Mouse (Mus musculus): ENCODE results near the gene Selenoh. TPM values are rescaled to one million over a fixed set of nuclear protein-coding genes. Genes with fewer than 3 reads are reported as not detected.
A peak's percentile ranks its signal among the peaks of the same experiment; 100 is the strongest.

Gene Selenoh
- 309 and 329 TPM in 2 replicates for polyA plus RNA-seq (2014; fragmentation: Nextera tagmentation; extraction: Ambion mirVana)

DNA sequence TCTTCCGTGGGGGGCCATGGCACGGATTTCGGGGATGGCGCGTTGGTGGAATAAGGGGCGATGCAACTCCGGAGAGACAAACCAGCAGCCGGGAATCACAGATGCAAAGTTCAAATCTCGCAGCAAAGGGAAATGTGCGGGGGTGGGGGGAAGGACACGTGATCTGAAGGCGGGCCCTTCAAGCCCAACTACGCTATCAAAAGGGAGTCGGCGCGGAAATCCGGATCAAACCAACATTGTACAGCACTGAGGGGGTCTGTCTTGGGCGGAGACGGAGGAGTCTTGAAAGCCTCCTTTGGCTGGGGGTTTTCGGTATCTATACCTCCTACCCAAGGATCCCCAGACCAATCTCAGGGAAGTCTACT, at the start of gene Selenoh:
Selenoh (minus strand) TSS at position 202 of the 365 bp plus-strand sequence.
- H3K9ac ChIP-seq (ENCODE audit: low read length), result peak within 1 kb of the TSS; percentile 94
- peak within 1 kb of the TSS; percentile 65 for H3K4me2 ChIP-seq (ENCODE audit: low read length)
- H3K27ac ChIP-seq (ENCODE audit: low read depth), result peak within 1 kb of the TSS; percentile 92
- under 1% methylated on average over 20 of the region's 20 CpGs for WGBS
- H3K36me3 ChIP-seq (ENCODE audit: control insufficient read depth, insufficient read depth, low read length), result peaks cover 51% of the 10 kb centered on the region
- no peaks in the 10 kb centered on the region for H3K27me3 ChIP-seq (replicated peaks; ENCODE audit: control insufficient read depth, insufficient read depth, low read length)
- no peaks in the 10 kb centered on the region for H3K9me3 ChIP-seq (ENCODE audit: control insufficient read depth, low read length)
- peak within 1 kb of the TSS; percentile 99 for H3K4me3 ChIP-seq (ENCODE audit: low read depth, low read length)
- peak; percentile 96 for ATAC-seq (replicated peaks; ENCODE audit: low FRiP score, low TSS enrichment, low read depth)
- peak; percentile 91 for DNase-seq (ENCODE audit: low spot score)
- H3K4me1 ChIP-seq (replicated peaks; ENCODE audit: control insufficient read depth, insufficient read depth, low read length), result peaks cover 8% of the 10 kb centered on the region

DNA sequence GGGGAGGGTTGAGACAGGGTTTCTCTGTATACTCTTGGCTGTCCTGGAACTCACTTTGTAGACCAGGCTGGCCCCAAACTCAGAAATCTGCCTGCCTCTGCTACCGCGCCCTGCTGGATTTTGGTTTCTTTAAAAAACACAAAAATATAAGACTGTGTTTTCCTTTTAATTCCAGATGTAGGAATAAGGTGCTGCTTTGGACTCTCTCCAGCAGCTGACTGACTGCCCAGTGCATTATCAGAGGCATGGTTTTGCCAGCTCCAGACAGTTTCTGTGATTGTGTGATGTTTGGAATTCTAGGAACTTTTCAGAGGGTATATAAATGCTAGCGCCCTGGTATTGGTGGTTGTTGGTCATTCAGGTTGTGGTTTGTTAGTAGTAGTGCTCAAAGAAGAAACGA, 46.8 kb upstream of the Selenoh start:
- Histone ChIP-seq H3K4me2 (ENCODE audit: low read length) (no peak overlapping the region), H3K4me1 (replicated peaks; ENCODE audit: control insufficient read depth, insufficient read depth, low read length) (peaks cover 8% of the 10 kb centered on the region), H3K9ac (ENCODE audit: low read length) (no peak overlapping the region), H3K9me3 (ENCODE audit: control insufficient read depth, low read length) (no peaks in the 10 kb centered on the region), H3K27ac (ENCODE audit: low read depth) (no peak overlapping the region), H3K27me3 (replicated peaks; ENCODE audit: control insufficient read depth, insufficient read depth, low read length) (no peaks in the 10 kb centered on the region), H3K4me3 (ENCODE audit: low read depth, low read length) (no peak overlapping the region), H3K36me3 (ENCODE audit: control insufficient read depth, insufficient read depth, low read length) (0 out of 2 replicates have a peak, but pooled peaks cover 4% of the 10 kb centered on the region)
- no peak for DNase-seq (ENCODE audit: low spot score)
- no peak for ATAC-seq (replicated peaks; ENCODE audit: low FRiP score, low TSS enrichment, low read depth)
- 92% methylated on average over 4 of the region's 4 CpGs for WGBS

- peak overlapping the region; percentile 90; the same call in 1 of the 2 replicates for H3K27ac ChIP-seq (ENCODE audit: low read depth)
- 32% methylated on average over 9 of the region's 9 CpGs for WGBS
- ATAC-seq (replicated peaks; ENCODE audit: low FRiP score, low TSS enrichment, low read depth), result no peak
Observed at GRCm38 (mm10) chr2:84716423-84717355, 46.1 kb upstream of the Selenoh start.

DNA sequence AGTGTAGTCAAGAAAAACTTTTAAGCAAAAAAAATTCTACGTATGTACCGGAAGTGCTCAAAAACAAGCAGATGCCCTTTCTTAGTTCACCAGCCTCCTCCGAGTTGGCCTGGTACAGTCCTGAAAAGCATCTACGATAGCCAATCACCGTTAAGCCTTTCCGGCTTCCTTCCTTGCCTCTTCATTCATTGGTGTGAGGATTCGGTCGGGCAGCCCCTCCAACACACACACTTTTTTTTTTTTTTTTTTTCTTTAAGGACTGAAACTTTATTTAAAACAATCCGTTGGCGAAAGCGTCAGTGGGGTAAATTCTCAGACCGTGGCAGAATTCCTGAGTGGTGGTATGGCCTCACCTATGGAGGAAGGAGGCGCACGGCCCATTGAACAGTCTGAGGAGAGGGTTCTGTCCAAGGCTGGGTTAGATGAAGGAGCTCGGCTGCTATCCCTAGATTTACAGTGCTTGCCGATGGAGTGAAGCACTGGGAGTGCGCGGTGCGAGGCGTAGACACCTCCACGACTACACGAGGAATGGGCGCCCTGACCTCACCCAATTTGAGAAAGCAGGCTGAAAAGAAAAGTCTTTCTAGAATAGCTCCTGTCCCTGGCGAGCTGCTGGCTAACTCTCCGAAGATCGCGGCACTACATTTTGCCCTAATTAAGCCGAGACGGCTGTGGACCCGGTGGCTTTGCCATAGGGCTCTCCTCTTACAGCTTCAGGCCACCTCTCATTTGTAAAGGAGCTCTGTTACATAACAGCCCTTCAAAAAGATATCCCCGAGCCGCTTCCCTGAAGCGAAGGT, 45.2 kb upstream of the Selenoh start:
- peak; percentile 96 for ATAC-seq (replicated peaks; ENCODE audit: low FRiP score, low TSS enrichment, low read depth)
- WGBS, result under 1% methylated on average over 33 of the region's 33 CpGs
- peak overlapping the region; percentile 69 for H3K9ac ChIP-seq (ENCODE audit: low read length)

More at GRCm38 (mm10) chr2:84716423-84717355, 46.1 kb upstream of the Selenoh start:
- Histone ChIP-seq H3K9me3 (ENCODE audit: control insufficient read depth, low read length) (no peaks in the 10 kb centered on the region), H3K9ac (ENCODE audit: low read length) (peak overlapping the region; percentile 69), H3K4me2 (ENCODE audit: low read length) (peak overlapping the region; percentile 58), H3K4me1 (replicated peaks; ENCODE audit: control insufficient read depth, insufficient read depth, low read length) (peaks cover 8% of the 10 kb centered on the region), H3K36me3 (ENCODE audit: control insufficient read depth, insufficient read depth, low read length) (no peaks in the 10 kb centered on the region), H3K4me3 (ENCODE audit: low read depth, low read length) (peak overlapping the region; percentile 88), H3K27me3 (replicated peaks; ENCODE audit: control insufficient read depth, insufficient read depth, low read length) (no peaks in the 10 kb centered on the region)
- no peak for DNase-seq (ENCODE audit: low spot score)

DNA sequence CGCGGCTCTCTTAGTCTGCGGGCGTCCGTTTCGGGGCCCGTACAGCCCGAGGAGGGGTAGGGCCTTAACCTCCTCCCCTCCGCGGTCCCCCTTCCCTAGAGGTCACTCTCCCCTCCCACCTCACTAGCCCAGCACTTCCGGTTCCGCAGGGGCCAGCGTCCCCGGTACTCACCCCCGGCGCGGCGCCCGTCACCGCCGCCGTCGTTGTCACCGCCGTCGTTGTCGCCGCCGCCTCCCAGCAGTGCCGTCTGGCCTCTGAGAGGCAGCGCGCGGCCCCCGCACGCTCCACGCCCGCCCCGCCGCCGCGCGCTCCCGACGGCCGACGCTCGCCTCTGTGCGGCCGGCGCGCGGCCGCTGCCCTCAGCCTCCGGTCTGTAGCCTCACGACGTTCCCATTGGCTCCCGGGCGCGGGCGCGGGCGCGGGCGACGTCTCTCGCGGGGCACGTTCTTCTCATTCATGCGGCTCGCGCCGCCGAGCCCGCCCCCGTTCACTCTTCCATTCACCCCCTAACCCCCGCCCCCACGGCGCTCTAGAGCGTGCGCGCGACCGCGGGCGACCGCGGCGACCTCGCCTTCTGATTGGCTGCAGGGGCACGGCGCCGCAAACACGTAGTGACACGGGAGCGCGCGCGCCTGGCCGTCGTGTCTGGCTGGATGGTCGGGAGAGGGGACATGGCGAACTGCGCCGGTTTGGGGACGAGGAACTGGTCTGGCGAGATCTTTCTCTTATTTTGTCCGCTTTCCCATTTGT, 44.4 kb upstream of the Selenoh start, which contains the start of gene Zdhhc5:
Zdhhc5 (minus strand) TSS at position 370 of the 751 bp plus-strand sequence.
- Histone ChIP-seq H3K9ac (ENCODE audit: low read length) (peak within 1 kb of the TSS; percentile 89), H3K36me3 (ENCODE audit: control insufficient read depth, insufficient read depth, low read length) (peaks cover 14% of the 10 kb centered on the region), H3K27me3 (replicated peaks; ENCODE audit: control insufficient read depth, insufficient read depth, low read length) (no peaks in the 10 kb centered on the region), H3K4me2 (ENCODE audit: low read length) (peak within 1 kb of the TSS; percentile 82), H3K4me3 (ENCODE audit: low read depth, low read length) (peak within 1 kb of the TSS; percentile 88), H3K4me1 (replicated peaks; ENCODE audit: control insufficient read depth, insufficient read depth, low read length) (peaks cover 8% of the 10 kb centered on the region), H3K9me3 (ENCODE audit: control insufficient read depth, low read length) (no peaks in the 10 kb centered on the region), H3K27ac (ENCODE audit: low read depth) (peak within 1 kb of the TSS; percentile 90)
- ATAC-seq (replicated peaks; ENCODE audit: low FRiP score, low TSS enrichment, low read depth), result peak; percentile 96
- under 1% methylated on average over 98 of the region's 107 CpGs for WGBS
- peak; percentile 98 for DNase-seq (ENCODE audit: low spot score)

More for the DNA sequence above, 45.2 kb upstream of the Selenoh start:
- H3K27ac ChIP-seq (ENCODE audit: low read depth), result peak overlapping the region; percentile 90
- H3K9me3 ChIP-seq (ENCODE audit: control insufficient read depth, low read length), result no peaks in the 10 kb centered on the region
- DNase-seq (ENCODE audit: low spot score), result peak; percentile 88
- H3K4me1 ChIP-seq (replicated peaks; ENCODE audit: control insufficient read depth, insufficient read depth, low read length), result peaks cover 8% of the 10 kb centered on the region
- H3K36me3 ChIP-seq (ENCODE audit: control insufficient read depth, insufficient read depth, low read length), result peaks cover 7% of the 10 kb centered on the region
- peak overlapping the region; percentile 58 for H3K4me2 ChIP-seq (ENCODE audit: low read length)
- H3K4me3 ChIP-seq (ENCODE audit: low read depth, low read length), result peak overlapping the region; percentile 88
- no peaks in the 10 kb centered on the region for H3K27me3 ChIP-seq (replicated peaks; ENCODE audit: control insufficient read depth, insufficient read depth, low read length)

- H3K27me3 ChIP-seq (replicated peaks; ENCODE audit: control insufficient read depth, insufficient read depth, low read length), result no peaks in the 10 kb centered on the region
- H3K4me3 ChIP-seq (ENCODE audit: low read depth, low read length), result peak overlapping the region; percentile 88
- ATAC-seq (replicated peaks; ENCODE audit: low FRiP score, low TSS enrichment, low read depth), result peak; percentile 24
- H3K9ac ChIP-seq (ENCODE audit: low read length), result peak overlapping the region; percentile 89
- H3K4me1 ChIP-seq (replicated peaks; ENCODE audit: control insufficient read depth, insufficient read depth, low read length), result peaks cover 8% of the 10 kb centered on the region
- peaks cover 20% of the 10 kb centered on the region for H3K36me3 ChIP-seq (ENCODE audit: control insufficient read depth, insufficient read depth, low read length)
- H3K9me3 ChIP-seq (ENCODE audit: control insufficient read depth, low read length), result no peaks in the 10 kb centered on the region
- H3K4me2 ChIP-seq (ENCODE audit: low read length), result peak overlapping the region; percentile 82
- WGBS, result 0% methylated on average over 16 of the region's 26 CpGs
- no peak for DNase-seq (ENCODE audit: low spot score)
- H3K27ac ChIP-seq (ENCODE audit: low read depth), result peak overlapping the region; percentile 90
Observed at GRCm38 (mm10) chr2:84714422-84714810, 43.8 kb upstream of the Selenoh start.

GRCm38 (mm10) chr2:84711898-84712297, 41.3 kb upstream of the Selenoh start:
- Histone ChIP-seq H3K9me3 (ENCODE audit: control insufficient read depth, low read length) (no peaks in the 10 kb centered on the region), H3K4me2 (ENCODE audit: low read length) (no peak overlapping the region), H3K36me3 (ENCODE audit: control insufficient read depth, insufficient read depth, low read length) (peaks cover 43% of the 10 kb centered on the region), H3K4me3 (ENCODE audit: low read depth, low read length) (no peak overlapping the region), H3K4me1 (replicated peaks; ENCODE audit: control insufficient read depth, insufficient read depth, low read length) (peaks cover 12% of the 10 kb centered on the region), H3K27me3 (replicated peaks; ENCODE audit: control insufficient read depth, insufficient read depth, low read length) (no peaks in the 10 kb centered on the region), H3K9ac (ENCODE audit: low read length) (no peak overlapping the region), H3K27ac (ENCODE audit: low read depth) (no peak overlapping the region)
- ATAC-seq (replicated peaks; ENCODE audit: low FRiP score, low TSS enrichment, low read depth) (no peak), DNase-seq (ENCODE audit: low spot score) (no peak)
- 94% methylated on average over 2 of the region's 2 CpGs for WGBS

- no peaks in the 10 kb centered on the region for H3K9me3 ChIP-seq (ENCODE audit: control insufficient read depth, low read length)
- 67% methylated on average over 1 of the region's 1 CpGs for WGBS
- no peak overlapping the region for H3K9ac ChIP-seq (ENCODE audit: low read length)
- no peaks in the 10 kb centered on the region for H3K27me3 ChIP-seq (replicated peaks; ENCODE audit: control insufficient read depth, insufficient read depth, low read length)
- no peak overlapping the region for H3K4me2 ChIP-seq (ENCODE audit: low read length)
- ATAC-seq (replicated peaks; ENCODE audit: low FRiP score, low TSS enrichment, low read depth), result no peak
- DNase-seq (ENCODE audit: low spot score), result no peak
- no peak overlapping the region for H3K27ac ChIP-seq (ENCODE audit: low read depth)
- H3K4me3 ChIP-seq (ENCODE audit: low read depth, low read length), result no peak overlapping the region
- peaks cover 76% of the 10 kb centered on the region for H3K36me3 ChIP-seq (ENCODE audit: control insufficient read depth, insufficient read depth, low read length)
- H3K4me1 ChIP-seq (replicated peaks; ENCODE audit: control insufficient read depth, insufficient read depth, low read length), result 0 out of 2 replicates have a peak, but pooled peaks cover 4% of the 10 kb centered on the region
Observed at GRCm38 (mm10) chr2:84707523-84707922, 37.0 kb upstream of the Selenoh start.
